Mouse (Mus musculus): ENCODE measurements around the gene Mief2. TPM values are rescaled to one million over a fixed set of nuclear protein-coding genes. Genes with fewer than 3 reads are reported as not detected.

Mief2 gene
- polyA plus RNA-seq, 1 experiment from 2014 or later: 9.4 TPM

GRCm38 (mm10) chr11:60729217-60729641 lies 1.0 kb downstream of the Mief2 start:
- peak overlapping the region; percentile 78 for H3K4me2 ChIP-seq (replicated peaks)
- no peak overlapping the region for H3K27ac ChIP-seq
- no peak for ATAC-seq
- no peak overlapping the region for H3K4me3 ChIP-seq (replicated peaks)
- no peaks in the 10 kb centered on the region for H3K9me3 ChIP-seq
- H3K9ac ChIP-seq: peak overlapping the region; percentile 63; the same call in 1 of the 2 replicates
- H3K36me3 ChIP-seq: peaks cover 16% of the 10 kb centered on the region; the same call in 1 of the 2 replicates
- peaks cover 21% of the 10 kb centered on the region for H3K4me1 ChIP-seq (replicated peaks)
- WGBS: 72% methylated on average over 6 of the region's 6 CpGs
- no peaks in the 10 kb centered on the region for H3K27me3 ChIP-seq (replicated peaks)

GRCm38 (mm10) chr11:60730169-60730568 lies 2.0 kb downstream of the Mief2 start:
- Histone ChIP-seq H3K27ac (no peak overlapping the region), H3K4me2 (replicated peaks) (no peak overlapping the region), H3K27me3 (replicated peaks) (no peaks in the 10 kb centered on the region), H3K4me3 (replicated peaks) (no peak overlapping the region), H3K9ac (no peak overlapping the region), H3K4me1 (replicated peaks) (peaks cover 21% of the 10 kb centered on the region), H3K9me3 (no peaks in the 10 kb centered on the region), H3K36me3 (peaks cover 12% of the 10 kb centered on the region; the same call in 1 of the 2 replicates)
- 82% methylated on average over 9 of the region's 9 CpGs for WGBS
- no peak for ATAC-seq

- H3K27ac ChIP-seq: no peak overlapping the region
- no peak for ATAC-seq
- 85% methylated on average over 14 of the region's 14 CpGs for WGBS
- H3K4me2 ChIP-seq (replicated peaks): no peak overlapping the region
- no peaks in the 10 kb centered on the region for H3K9me3 ChIP-seq
- peaks cover 20% of the 10 kb centered on the region for H3K4me1 ChIP-seq (replicated peaks)
- no peak overlapping the region for H3K9ac ChIP-seq
- no peaks in the 10 kb centered on the region for H3K27me3 ChIP-seq (replicated peaks)
- peaks cover 12% of the 10 kb centered on the region; the same call in 1 of the 2 replicates for H3K36me3 ChIP-seq
- H3K4me3 ChIP-seq (replicated peaks): no peak overlapping the region
These were observed 3.1 kb downstream of the Mief2 start for GRCm38 (mm10) chr11:60731251-60731650.

GRCm38 (mm10) chr11:60734206-60734605 lies 6.0 kb downstream of the Mief2 start:
- Histone ChIP-seq H3K4me2 (replicated peaks) (no peak overlapping the region), H3K9me3 (no peaks in the 10 kb centered on the region), H3K27me3 (replicated peaks) (no peaks in the 10 kb centered on the region), H3K36me3 (peaks cover 14% of the 10 kb centered on the region; the same call in 1 of the 2 replicates), H3K27ac (no peak overlapping the region), H3K4me1 (replicated peaks) (peaks cover 4% of the 10 kb centered on the region), H3K4me3 (replicated peaks) (no peak overlapping the region), H3K9ac (no peak overlapping the region)
- WGBS: 75% methylated on average over 2 of the region's 2 CpGs
- ATAC-seq: no peak

- H3K9ac ChIP-seq: no peak overlapping the region
- H3K4me2 ChIP-seq (replicated peaks): no peak overlapping the region
- H3K4me1 ChIP-seq (replicated peaks): no peaks in the 10 kb centered on the region
- ATAC-seq: no peak
- 67% methylated on average over 5 of the region's 5 CpGs for WGBS
- H3K36me3 ChIP-seq: peaks cover 14% of the 10 kb centered on the region; the same call in 1 of the 2 replicates
- no peak overlapping the region for H3K27ac ChIP-seq
- H3K9me3 ChIP-seq: no peaks in the 10 kb centered on the region
- H3K27me3 ChIP-seq (replicated peaks): no peaks in the 10 kb centered on the region
- no peak overlapping the region for H3K4me3 ChIP-seq (replicated peaks)
These were observed 7.0 kb downstream of the Mief2 start for GRCm38 (mm10) chr11:60735191-60735590.

- H3K9me3 ChIP-seq: no peaks in the 10 kb centered on the region
- H3K36me3 ChIP-seq: peaks cover 8% of the 10 kb centered on the region; the same call in 1 of the 2 replicates
- WGBS: 81% methylated on average over 3 of the region's 3 CpGs
- no peaks in the 10 kb centered on the region for H3K27me3 ChIP-seq (replicated peaks)
- no peak overlapping the region for H3K27ac ChIP-seq
- H3K4me1 ChIP-seq (replicated peaks): no peaks in the 10 kb centered on the region
- no peak overlapping the region for H3K9ac ChIP-seq
- H3K4me3 ChIP-seq (replicated peaks): no peak overlapping the region
- no peak overlapping the region for H3K4me2 ChIP-seq (replicated peaks)
- ATAC-seq: no peak
These were observed 8.3 kb downstream of the Mief2 start for GRCm38 (mm10) chr11:60736491-60736890.

GRCm38 (mm10) chr11:60737450-60737849 lies 9.3 kb downstream of the Mief2 start:
- H3K9ac ChIP-seq: no peak overlapping the region
- no peak overlapping the region for H3K4me3 ChIP-seq (replicated peaks)
- H3K4me1 ChIP-seq (replicated peaks): no peaks in the 10 kb centered on the region
- no peak overlapping the region for H3K4me2 ChIP-seq (replicated peaks)
- ATAC-seq: no peak
- no peaks in the 10 kb centered on the region for H3K9me3 ChIP-seq
- H3K27ac ChIP-seq: no peak overlapping the region
- H3K27me3 ChIP-seq (replicated peaks): no peaks in the 10 kb centered on the region
- H3K36me3 ChIP-seq: peaks cover 16% of the 10 kb centered on the region

- Histone ChIP-seq H3K36me3 (peaks cover 26% of the 10 kb centered on the region; the same call in 1 of the 2 replicates), H3K27me3 (replicated peaks) (no peaks in the 10 kb centered on the region), H3K27ac (no peak overlapping the region), H3K9me3 (no peaks in the 10 kb centered on the region), H3K4me1 (replicated peaks) (no peaks in the 10 kb centered on the region), H3K4me2 (replicated peaks) (no peak overlapping the region), H3K4me3 (replicated peaks) (no peak overlapping the region), H3K9ac (no peak overlapping the region)
- 81% methylated on average over 3 of the region's 3 CpGs for WGBS
- ATAC-seq: no peak
These were observed 12.1 kb downstream of the Mief2 start for GRCm38 (mm10) chr11:60740321-60740720.

- Histone ChIP-seq H3K36me3 (peaks cover 26% of the 10 kb centered on the region), H3K4me3 (replicated peaks) (no peak overlapping the region), H3K9me3 (no peaks in the 10 kb centered on the region), H3K4me2 (replicated peaks) (no peak overlapping the region), H3K27me3 (replicated peaks) (no peaks in the 10 kb centered on the region), H3K4me1 (replicated peaks) (no peaks in the 10 kb centered on the region), H3K9ac (no peak overlapping the region), H3K27ac (no peak overlapping the region)
- ATAC-seq: no peak
- 87% methylated on average over 7 of the region's 7 CpGs for WGBS
These were observed 27.4 kb downstream of the Mief2 start for GRCm38 (mm10) chr11:60755570-60755969.

GRCm38 (mm10) chr11:60761681-60762080 lies 33.5 kb downstream of the Mief2 start:
- Histone ChIP-seq H3K4me2 (replicated peaks) (no peak overlapping the region), H3K27ac (no peak overlapping the region), H3K9ac (no peak overlapping the region), H3K4me1 (replicated peaks) (no peaks in the 10 kb centered on the region), H3K36me3 (peaks cover 12% of the 10 kb centered on the region; the same call in 1 of the 2 replicates), H3K9me3 (no peaks in the 10 kb centered on the region), H3K27me3 (replicated peaks) (no peaks in the 10 kb centered on the region), H3K4me3 (replicated peaks) (no peak overlapping the region)
- 90% methylated on average over 3 of the region's 3 CpGs for WGBS
- ATAC-seq: no peak

GRCm38 (mm10) chr11:60766969-60767368 lies 38.8 kb downstream of the Mief2 start:
- H3K4me1 ChIP-seq (replicated peaks): no peaks in the 10 kb centered on the region
- no peak overlapping the region for H3K27ac ChIP-seq
- H3K4me2 ChIP-seq (replicated peaks): no peak overlapping the region
- ATAC-seq: no peak
- WGBS: 82% methylated on average over 4 of the region's 4 CpGs
- no peak overlapping the region for H3K4me3 ChIP-seq (replicated peaks)
- no peaks in the 10 kb centered on the region for H3K36me3 ChIP-seq
- no peak overlapping the region for H3K9ac ChIP-seq
- H3K9me3 ChIP-seq: no peaks in the 10 kb centered on the region
- no peaks in the 10 kb centered on the region for H3K27me3 ChIP-seq (replicated peaks)

- no peaks in the 10 kb centered on the region for H3K36me3 ChIP-seq
- ATAC-seq: no peak
- H3K9me3 ChIP-seq: no peaks in the 10 kb centered on the region
- H3K9ac ChIP-seq: no peak overlapping the region
- H3K4me3 ChIP-seq (replicated peaks): no peak overlapping the region
- 87% methylated on average over 2 of the region's 2 CpGs for WGBS
- no peaks in the 10 kb centered on the region for H3K27me3 ChIP-seq (replicated peaks)
- H3K27ac ChIP-seq: no peak overlapping the region
- no peak overlapping the region for H3K4me2 ChIP-seq (replicated peaks)
- H3K4me1 ChIP-seq (replicated peaks): no peaks in the 10 kb centered on the region
These were observed 41.1 kb downstream of the Mief2 start for GRCm38 (mm10) chr11:60769322-60769721.

- ATAC-seq: no peak
- no peaks in the 10 kb centered on the region for H3K36me3 ChIP-seq
- no peaks in the 10 kb centered on the region for H3K9me3 ChIP-seq
- H3K27ac ChIP-seq: no peak overlapping the region
- peaks cover 10% of the 10 kb centered on the region for H3K4me1 ChIP-seq (replicated peaks)
- WGBS: 92% methylated on average over 3 of the region's 3 CpGs
- no peak overlapping the region for H3K4me2 ChIP-seq (replicated peaks)
- no peak overlapping the region for H3K9ac ChIP-seq
- no peak overlapping the region for H3K4me3 ChIP-seq (replicated peaks)
- H3K27me3 ChIP-seq (replicated peaks): no peaks in the 10 kb centered on the region
These were observed 42.6 kb downstream of the Mief2 start for GRCm38 (mm10) chr11:60770776-60771175.

All from intestine, embryonic 15.5 days (tissue).